Mouse (Mus musculus): ENCODE data around the gene Nfs1.
"Not testable (repeated sequence)": the region's sequence is repeated elsewhere in the genome, so short reads cannot be mapped to it uniquely, and the experiment has no call there.

Gene Nfs1

GRCm38 (mm10) chr2:156145486-156146130, 1.6 kb upstream of the Nfs1 start:
- no peak for DNase-seq (ENCODE audit: extremely low read depth, low read depth)

- peak; percentile 16 for DNase-seq (ENCODE audit: extremely low read depth, low read depth)
Measured at GRCm38 (mm10) chr2:156143367-156143766, 619 bp downstream of the Nfs1 start.

- no peak for DNase-seq (ENCODE audit: extremely low read depth, low read depth)
Measured at GRCm38 (mm10) chr2:156142820-156143219, 1.2 kb downstream of the Nfs1 start.

GRCm38 (mm10) chr2:156135695-156136094, 8.3 kb downstream of the Nfs1 start:
- DNase-seq (ENCODE audit: extremely low read depth, low read depth): no peak

- DNase-seq (ENCODE audit: extremely low read depth, low read depth): no peak
Measured at GRCm38 (mm10) chr2:156134161-156134560, 9.8 kb downstream of the Nfs1 start.

- no peak for DNase-seq (ENCODE audit: extremely low read depth, low read depth)
Measured at GRCm38 (mm10) chr2:156126992-156127391, 17.0 kb downstream of the Nfs1 start, which contains the start of gene Gm28036. TSS of gene Gm28036 (minus strand) at chr2:156127092.

GRCm38 (mm10) chr2:156123731-156124130, 20.3 kb downstream of the Nfs1 start:
- DNase-seq (ENCODE audit: extremely low read depth, low read depth): no peak

- no peak for DNase-seq (ENCODE audit: extremely low read depth, low read depth)
Measured at GRCm38 (mm10) chr2:156119566-156119965, 24.4 kb downstream of the Nfs1 start.

- not testable (repeated sequence) for DNase-seq (ENCODE audit: extremely low read depth, low read depth)
Measured at GRCm38 (mm10) chr2:156112080-156112423, 31.9 kb downstream of the Nfs1 start.

GRCm38 (mm10) chr2:156111358-156112079, 32.5 kb downstream of the Nfs1 start, which contains the start of the genes Cpne1 and Rbm12:
TSS of gene Cpne1 (minus strand) at chr2:156111965.
TSS of gene Rbm12 (minus strand) at chr2:156111978.
- peak; percentile 70 for DNase-seq (ENCODE audit: extremely low read depth, low read depth)

GRCm38 (mm10) chr2:156110627-156111357, 33.2 kb downstream of the Nfs1 start:
- peak; percentile 55 for DNase-seq (ENCODE audit: extremely low read depth, low read depth)

GRCm38 (mm10) chr2:156091926-156092325, 52.1 kb downstream of the Nfs1 start:
- DNase-seq (ENCODE audit: extremely low read depth, low read depth): no peak

- DNase-seq (ENCODE audit: extremely low read depth, low read depth): no peak
Measured at GRCm38 (mm10) chr2:156089799-156090198, 54.2 kb downstream of the Nfs1 start.

- DNase-seq (ENCODE audit: extremely low read depth, low read depth): no peak
Measured at GRCm38 (mm10) chr2:156087391-156088110, 56.4 kb downstream of the Nfs1 start.

- no peak for DNase-seq (ENCODE audit: extremely low read depth, low read depth)
Measured at GRCm38 (mm10) chr2:156084541-156084940, 59.4 kb downstream of the Nfs1 start.

- DNase-seq (ENCODE audit: extremely low read depth, low read depth): no peak
Measured at GRCm38 (mm10) chr2:156080391-156080790, 63.6 kb downstream of the Nfs1 start.

- no peak for DNase-seq (ENCODE audit: extremely low read depth, low read depth)
Measured at GRCm38 (mm10) chr2:156079674-156080073, 64.3 kb downstream of the Nfs1 start.

GRCm38 (mm10) chr2:156079183-156079560, 64.8 kb downstream of the Nfs1 start:
- no peak for DNase-seq (ENCODE audit: extremely low read depth, low read depth)

- no peak for DNase-seq (ENCODE audit: extremely low read depth, low read depth)
Measured at GRCm38 (mm10) chr2:156078421-156079182, 65.4 kb downstream of the Nfs1 start.

GRCm38 (mm10) chr2:156077461-156077860, 66.5 kb downstream of the Nfs1 start:
- DNase-seq (ENCODE audit: extremely low read depth, low read depth): no peak

- no peak for DNase-seq (ENCODE audit: extremely low read depth, low read depth)
Measured at GRCm38 (mm10) chr2:156073725-156074124, 70.3 kb downstream of the Nfs1 start.

Measured in MEL-GATA-1-ER (cell line).